Comparison of ENCODE assay signal across 19 mouse cellular contexts in the genomic region with DNA sequence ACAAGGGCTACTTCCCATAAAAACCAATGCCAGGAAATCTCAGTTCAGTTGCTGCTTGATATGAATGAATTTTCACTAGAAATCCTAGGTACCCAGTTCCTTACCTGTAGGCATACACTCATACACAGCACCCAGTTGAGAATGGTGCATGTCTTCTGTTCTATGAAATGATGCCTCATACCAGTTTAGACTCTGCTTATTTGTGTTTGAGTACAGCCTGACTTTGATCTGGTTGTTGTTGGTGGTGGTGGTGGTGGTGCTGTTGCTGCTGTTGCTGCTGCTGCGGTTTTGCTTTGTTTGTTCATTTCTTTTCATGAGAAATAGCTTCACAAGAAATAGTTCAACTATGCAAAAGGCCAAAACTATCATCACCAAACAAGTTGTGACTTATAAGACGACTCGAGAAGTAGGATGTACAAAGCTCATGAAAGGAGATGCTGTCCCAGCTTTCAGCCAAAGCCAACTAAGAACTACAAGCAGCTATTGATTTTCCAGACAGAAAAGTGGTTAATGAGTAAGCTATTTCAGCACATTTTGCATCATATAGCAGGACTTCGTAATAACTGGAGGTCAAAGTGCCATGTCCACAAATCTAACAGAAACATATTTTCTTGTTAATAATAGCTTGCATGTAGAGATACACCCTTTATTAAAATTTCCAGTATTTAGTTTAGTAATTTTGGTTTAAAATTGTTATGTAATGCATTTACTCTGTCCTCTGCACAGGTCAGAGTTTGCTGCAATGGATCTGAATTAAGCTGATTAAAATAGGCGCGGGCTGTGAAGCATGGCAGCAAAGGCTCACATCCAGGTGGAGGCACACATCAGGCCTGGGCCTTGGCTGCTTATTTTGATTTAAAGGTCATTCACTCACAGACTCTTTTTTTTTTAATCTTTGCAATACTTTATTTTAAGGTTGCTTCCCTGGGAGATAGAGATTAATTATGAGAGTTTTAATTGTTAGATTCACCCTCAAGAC.
A peak's percentile ranks its signal among the peaks of the same experiment; 100 is the strongest.
DNase-seq lines count a peak whose midpoint lies in the region; ATAC-seq and TF ChIP-seq lines count a peak whose summit lies in the region.
"Had no signal": no experiment of that assay in that cellular context is flagged by ENCODE, and none has a peak within 500 bp of the region (broad histone marks: within the 10 kb centered on the region; RNA-seq: fewer than 3 reads in every experiment).

No protein-coding gene starts in this region.

- no peak overlapping the region for H3K4me2 ChIP-seq in kidney, embryonic 16.5 days (replicated peaks; ENCODE audit: low read depth, low read length)
- H3K4me2 ChIP-seq in midbrain, embryonic 11.5 days, result no peak overlapping the region
- H3K4me2 ChIP-seq in midbrain, embryonic 13.5 days (replicated peaks), result no peak overlapping the region
- no peak overlapping the region; the same call in 1 of the 2 replicates for H3K4me2 ChIP-seq in intestine, postnatal 0 days (replicated peaks; ENCODE audit: low read depth)
- no peak overlapping the region for H3K4me2 ChIP-seq in liver, postnatal 0 days (ENCODE audit: low read depth, low read length)
- H3K4me2 ChIP-seq in forebrain, embryonic 16.5 days (ENCODE audit: low read length), result no peak overlapping the region
- H3K4me2 ChIP-seq: embryonic facial prominence, embryonic 12.5 days; forebrain, embryonic 15.5 days had no signal

- H3K36me3 ChIP-seq in kidney, embryonic 16.5 days (ENCODE audit: insufficient read depth, low read length), result no peaks in the 10 kb centered on the region
- H3K36me3 ChIP-seq in midbrain, embryonic 11.5 days (ENCODE audit: control insufficient read depth, insufficient read depth, low read length), result no peaks in the 10 kb centered on the region
- H3K36me3 ChIP-seq in midbrain, embryonic 13.5 days, result no peaks in the 10 kb centered on the region
- no peaks in the 10 kb centered on the region for H3K36me3 ChIP-seq in intestine, postnatal 0 days (ENCODE audit: control insufficient read depth, insufficient read depth)
- no peaks in the 10 kb centered on the region for H3K36me3 ChIP-seq in liver, postnatal 0 days (replicated peaks; ENCODE audit: insufficient read depth, low read length)
- H3K36me3 ChIP-seq in forebrain, embryonic 16.5 days (ENCODE audit: control insufficient read depth, insufficient read depth), result no peaks in the 10 kb centered on the region
- H3K36me3 ChIP-seq in thymus, adult 2 months (ENCODE audit: control insufficient read depth, insufficient read depth, low read length), result no peaks in the 10 kb centered on the region
- H3K36me3 ChIP-seq: embryonic facial prominence, embryonic 12.5 days; forebrain, embryonic 15.5 days; heart, embryonic 10.5 days had no signal

- no peak overlapping the region for H3K27ac ChIP-seq in kidney, embryonic 16.5 days (ENCODE audit: low read length)
- H3K27ac ChIP-seq in midbrain, embryonic 11.5 days (ENCODE audit: low read depth, low read length), result no peak overlapping the region
- no peak overlapping the region for H3K27ac ChIP-seq in midbrain, embryonic 13.5 days
- H3K27ac ChIP-seq in intestine, postnatal 0 days (ENCODE audit: low read depth, low read length), result no peak overlapping the region
- peak overlapping the region; percentile 57; the same call in 1 of the 2 replicates for H3K27ac ChIP-seq in liver, postnatal 0 days (ENCODE audit: low read depth)
- H3K27ac ChIP-seq in forebrain, embryonic 16.5 days (ENCODE audit: low read length), result no peak overlapping the region
- no peak overlapping the region for H3K27ac ChIP-seq in thymus, adult 2 months (ENCODE audit: control insufficient read depth, insufficient read depth, low read length)
- H3K27ac ChIP-seq: embryonic facial prominence, embryonic 12.5 days; forebrain, embryonic 15.5 days; heart, embryonic 10.5 days had no signal

- TF ChIP-seq POLR2A in thymus, adult 2 months (IDR thresholded peaks at IDR 0.05; ENCODE audit: control insufficient read depth, extremely low read depth, insufficient read depth, low read length, poor library complexity), result no peak

- H3K4me1 ChIP-seq in kidney, embryonic 16.5 days (ENCODE audit: insufficient read depth, low read length), result peaks cover 5% of the 10 kb centered on the region; the same call in 1 of the 2 replicates
- H3K4me1 ChIP-seq in midbrain, embryonic 11.5 days (ENCODE audit: control insufficient read depth, insufficient read depth, low read length), result no peaks in the 10 kb centered on the region
- no peaks in the 10 kb centered on the region for H3K4me1 ChIP-seq in midbrain, embryonic 13.5 days (replicated peaks)
- 0 out of 2 replicates have a peak, but pooled peaks cover 5% of the 10 kb centered on the region for H3K4me1 ChIP-seq in intestine, postnatal 0 days (replicated peaks; ENCODE audit: control insufficient read depth, insufficient read depth, low read length)
- no peaks in the 10 kb centered on the region for H3K4me1 ChIP-seq in liver, postnatal 0 days (ENCODE audit: insufficient read depth)
- H3K4me1 ChIP-seq in forebrain, embryonic 16.5 days (replicated peaks; ENCODE audit: control insufficient read depth, insufficient read depth, low read length), result no peaks in the 10 kb centered on the region
- H3K4me1 ChIP-seq in thymus, adult 2 months (replicated peaks; ENCODE audit: control insufficient read depth, insufficient read depth, low read length), result no peaks in the 10 kb centered on the region
- H3K4me1 ChIP-seq: embryonic facial prominence, embryonic 12.5 days; forebrain, embryonic 15.5 days; heart, embryonic 10.5 days had no signal

- no peak for TF ChIP-seq CTCF in intestine, postnatal 0 days (IDR thresholded peaks at IDR 0.05; ENCODE audit: low read depth)
- no peak for TF ChIP-seq CTCF in liver, postnatal 0 days (IDR thresholded peaks at IDR 0.05; ENCODE audit: low read depth)
- TF ChIP-seq CTCF in thymus, adult 2 months (IDR thresholded peaks at IDR 0.05; ENCODE audit: borderline replicate concordance, control insufficient read depth, extremely low read depth, insufficient read depth, low read length, poor library complexity), result no peak

- H3K9ac ChIP-seq in kidney, embryonic 16.5 days (replicated peaks; ENCODE audit: low read length), result no peak overlapping the region
- H3K9ac ChIP-seq in midbrain, embryonic 11.5 days (ENCODE audit: low read length), result no peak overlapping the region
- H3K9ac ChIP-seq in midbrain, embryonic 13.5 days (replicated peaks), result no peak overlapping the region
- no peak overlapping the region for H3K9ac ChIP-seq in intestine, postnatal 0 days (ENCODE audit: low read depth, low read length)
- H3K9ac ChIP-seq in liver, postnatal 0 days (replicated peaks), result no peak overlapping the region
- H3K9ac ChIP-seq in forebrain, embryonic 16.5 days (replicated peaks; ENCODE audit: low read depth, low read length), result no peak overlapping the region
- H3K9ac ChIP-seq: embryonic facial prominence, embryonic 12.5 days; forebrain, embryonic 15.5 days had no signal

- WGBS in kidney, embryonic 16.5 days, result 80% methylated on average over 6 of the region's 6 CpGs
- 88% methylated on average over 6 of the region's 6 CpGs for WGBS in midbrain, embryonic 11.5 days
- 83% methylated on average over 6 of the region's 6 CpGs for WGBS in midbrain, embryonic 13.5 days
- 42% methylated on average over 6 of the region's 6 CpGs for WGBS in intestine, postnatal 0 days
- 52% methylated on average over 6 of the region's 6 CpGs for WGBS in liver, postnatal 0 days (ENCODE audit: insufficient replicate concordance)
- 85% methylated on average over 6 of the region's 6 CpGs for WGBS in forebrain, embryonic 16.5 days
- WGBS in thymus, adult 2 months, result 88% methylated on average over 6 of the region's 6 CpGs

- no peaks in the 10 kb centered on the region for H3K9me3 ChIP-seq in kidney, embryonic 16.5 days (ENCODE audit: low read length)
- no peaks in the 10 kb centered on the region for H3K9me3 ChIP-seq in midbrain, embryonic 11.5 days (ENCODE audit: control insufficient read depth, low read length)
- no peaks in the 10 kb centered on the region for H3K9me3 ChIP-seq in midbrain, embryonic 13.5 days
- H3K9me3 ChIP-seq in intestine, postnatal 0 days (ENCODE audit: control insufficient read depth), result no peaks in the 10 kb centered on the region
- H3K9me3 ChIP-seq in liver, postnatal 0 days (ENCODE audit: low read length), result no peaks in the 10 kb centered on the region
- H3K9me3 ChIP-seq in forebrain, embryonic 16.5 days (ENCODE audit: control insufficient read depth, low read length), result no peaks in the 10 kb centered on the region
- H3K9me3 ChIP-seq: embryonic facial prominence, embryonic 12.5 days; forebrain, embryonic 15.5 days; heart, embryonic 10.5 days had no signal

- DNase-seq in kidney, postnatal 25 days, result no peak
- peak; percentile 23 for DNase-seq in midbrain, embryonic 11.5 days (ENCODE audit: low spot score, missing footprints)
- DNase-seq in liver, postnatal 0 days, result peak; percentile 13
- DNase-seq in thymus, adult 2 months, result no peak
- DNase-seq: adrenal gland, postnatal 14 days; cerebellum, adult 11-12 months; cerebellum, adult 9-10 months; cerebellum, postnatal 25 days; gastrocnemius, postnatal 10 days; heart, adult 18-20 months; heart, postnatal 10 days; heart, postnatal 4 days had no signal

- ATAC-seq in kidney, embryonic 16.5 days (ENCODE audit: low FRiP score, low TSS enrichment), result peak; percentile 84; the same call in 1 of the 2 replicates
- no peak for ATAC-seq in midbrain, embryonic 11.5 days (ENCODE audit: low FRiP score)
- ATAC-seq in midbrain, embryonic 13.5 days, result no peak
- ATAC-seq in intestine, postnatal 0 days, result peak; percentile 60; the same call in 1 of the 2 replicates
- peak; percentile 89 for ATAC-seq in liver, postnatal 0 days
- ATAC-seq in forebrain, embryonic 16.5 days, result no peak
- ATAC-seq: forebrain, embryonic 15.5 days had no signal

- TF ChIP-seq EP300 in liver, postnatal 0 days (IDR thresholded peaks at IDR 0.05; ENCODE audit: low read depth), result 0 out of 2 replicates have a peak, but pooled peaks have one; percentile 12

- no peak overlapping the region for H3K4me3 ChIP-seq in kidney, embryonic 16.5 days (ENCODE audit: low read length)
- H3K4me3 ChIP-seq in midbrain, embryonic 11.5 days (ENCODE audit: low read depth, low read length), result no peak overlapping the region
- no peak overlapping the region for H3K4me3 ChIP-seq in midbrain, embryonic 13.5 days (replicated peaks)
- no peak overlapping the region for H3K4me3 ChIP-seq in intestine, postnatal 0 days (ENCODE audit: low read depth, low read length)
- no peak overlapping the region for H3K4me3 ChIP-seq in liver, postnatal 0 days (ENCODE audit: low read depth, low read length)
- no peak overlapping the region for H3K4me3 ChIP-seq in forebrain, embryonic 16.5 days (replicated peaks; ENCODE audit: low read length)
- H3K4me3 ChIP-seq in thymus, adult 2 months (ENCODE audit: control insufficient read depth, insufficient read depth, low read length), result no peak overlapping the region
- H3K4me3 ChIP-seq: embryonic facial prominence, embryonic 12.5 days; forebrain, embryonic 15.5 days; heart, embryonic 10.5 days had no signal

- H3K27me3 ChIP-seq in kidney, embryonic 16.5 days (ENCODE audit: insufficient read depth, low read length), result no peaks in the 10 kb centered on the region
- H3K27me3 ChIP-seq in midbrain, embryonic 11.5 days (ENCODE audit: control insufficient read depth, insufficient read depth, low read length), result no peaks in the 10 kb centered on the region
- H3K27me3 ChIP-seq in midbrain, embryonic 13.5 days, result no peaks in the 10 kb centered on the region
- no peaks in the 10 kb centered on the region for H3K27me3 ChIP-seq in intestine, postnatal 0 days (replicated peaks; ENCODE audit: control insufficient read depth, insufficient read depth, low read length)
- no peaks in the 10 kb centered on the region for H3K27me3 ChIP-seq in liver, postnatal 0 days (ENCODE audit: insufficient read depth, low read length)
- H3K27me3 ChIP-seq in forebrain, embryonic 16.5 days (replicated peaks; ENCODE audit: control insufficient read depth, insufficient read depth, low read length), result no peaks in the 10 kb centered on the region
- H3K27me3 ChIP-seq in thymus, adult 2 months (ENCODE audit: control insufficient read depth, insufficient read depth, low read length), result no peaks in the 10 kb centered on the region
- H3K27me3 ChIP-seq: embryonic facial prominence, embryonic 12.5 days; forebrain, embryonic 15.5 days had no signal

Comparison
In these comparisons a context has a peak if more than half of its experiments do, and no peak if none do; other contexts are left out.
1. ATAC-seq: peak in kidney, embryonic 16.5 days (single experiment), intestine, postnatal 0 days (single experiment) and liver, postnatal 0 days (single experiment); none in midbrain, embryonic 11.5 days (single experiment), midbrain, embryonic 13.5 days (single experiment) and forebrain, embryonic 16.5 days (single experiment).
2. DNase-seq: peak in midbrain, embryonic 11.5 days (single experiment) and liver, postnatal 0 days (single experiment); none in kidney, postnatal 25 days (0 of 2) and thymus, adult 2 months (single experiment).